ENCODE assay signal across 8 mouse cellular contexts in genomic region chr9:65844421-65845165, GRCm38 (mm10). TPM values are rescaled to one million over a fixed set of nuclear protein-coding genes. Genes with fewer than 3 reads are reported as not detected.
DNase-seq lines count a peak whose midpoint lies in the region; ATAC-seq lines count a peak whose summit lies in the region.

No protein-coding gene starts in this region.

- H3K9ac ChIP-seq in midbrain, embryonic 13.5 days (replicated peaks), result no peak overlapping the region
- no peak overlapping the region for H3K9ac ChIP-seq in midbrain, embryonic 16.5 days (ENCODE audit: low read depth, low read length)
- H3K9ac ChIP-seq in neural tube, embryonic 12.5 days, result no peak overlapping the region

- peak overlapping the region; percentile 26; the same call in 1 of the 2 replicates for H3K27ac ChIP-seq in midbrain, embryonic 13.5 days
- H3K27ac ChIP-seq in midbrain, embryonic 16.5 days (ENCODE audit: low read length), result no peak overlapping the region
- H3K27ac ChIP-seq in neural tube, embryonic 12.5 days, result 0 out of 2 replicates have a peak overlapping the region, but pooled peaks have one; percentile 17

- peaks cover 3% of the 10 kb centered on the region; the same call in 1 of the 2 replicates for H3K36me3 ChIP-seq in midbrain, embryonic 13.5 days
- H3K36me3 ChIP-seq in midbrain, embryonic 16.5 days (ENCODE audit: control insufficient read depth, insufficient read depth, low read length), result no peaks in the 10 kb centered on the region
- H3K36me3 ChIP-seq in neural tube, embryonic 12.5 days, result no peaks in the 10 kb centered on the region; the same call in 1 of the 2 replicates

- no peak overlapping the region for H3K4me3 ChIP-seq in midbrain, embryonic 13.5 days (replicated peaks)
- no peak overlapping the region for H3K4me3 ChIP-seq in midbrain, embryonic 16.5 days (ENCODE audit: low read depth, low read length)
- H3K4me3 ChIP-seq in neural tube, embryonic 12.5 days, result no peak overlapping the region

- peaks cover 23% of the 10 kb centered on the region for H3K4me1 ChIP-seq in midbrain, embryonic 13.5 days (replicated peaks)
- no peaks in the 10 kb centered on the region; the same call in 1 of the 2 replicates for H3K4me1 ChIP-seq in midbrain, embryonic 16.5 days (ENCODE audit: control insufficient read depth, insufficient read depth, low read length)
- H3K4me1 ChIP-seq in neural tube, embryonic 12.5 days, result peaks cover 22% of the 10 kb centered on the region

- no peak overlapping the region for H3K4me2 ChIP-seq in midbrain, embryonic 13.5 days (replicated peaks)
- H3K4me2 ChIP-seq in midbrain, embryonic 16.5 days (ENCODE audit: low read length), result no peak overlapping the region
- no peak overlapping the region for H3K4me2 ChIP-seq in neural tube, embryonic 12.5 days (replicated peaks)

- no peaks in the 10 kb centered on the region for H3K27me3 ChIP-seq in midbrain, embryonic 13.5 days
- H3K27me3 ChIP-seq in midbrain, embryonic 16.5 days (ENCODE audit: control insufficient read depth, insufficient read depth, low read depth, low read length), result no peaks in the 10 kb centered on the region
- H3K27me3 ChIP-seq in neural tube, embryonic 12.5 days (replicated peaks), result no peaks in the 10 kb centered on the region

- no peaks in the 10 kb centered on the region for H3K9me3 ChIP-seq in midbrain, embryonic 13.5 days
- no peaks in the 10 kb centered on the region for H3K9me3 ChIP-seq in midbrain, embryonic 16.5 days (replicated peaks; ENCODE audit: control insufficient read depth, low read length, poor library complexity, severe bottlenecking)
- H3K9me3 ChIP-seq in neural tube, embryonic 12.5 days, result no peaks in the 10 kb centered on the region

- DNase-seq in cerebellum, postnatal 10 days, result peak; percentile 43 to 60
- DNase-seq in cerebellum, adult 11 months, result no peak
- peak; percentile 57 for DNase-seq in kidney, postnatal 10 days
- no peak for DNase-seq in B cell, adult 2 months
- no peak for DNase-seq in thymus, adult 18-20 months

- 54% methylated on average over 7 of the region's 7 CpGs for WGBS in midbrain, embryonic 13.5 days
- WGBS in midbrain, embryonic 16.5 days, result 49% methylated on average over 7 of the region's 7 CpGs
- WGBS in neural tube, embryonic 12.5 days, result 41% methylated on average over 7 of the region's 7 CpGs

- ATAC-seq in midbrain, embryonic 13.5 days, result no peak
- ATAC-seq in midbrain, embryonic 16.5 days, result no peak
- no peak for ATAC-seq in neural tube, embryonic 12.5 days (ENCODE audit: low FRiP score, low read depth)

RNA-seq across cellular contexts. Expression of gene Zfp609, which starts 17.2 kb away (rescaled TPM):
- polyA plus RNA-seq in midbrain, embryonic 13.5 days (2015; fragmentation: Nextera tagmentation; extraction: Ambion mirVana), result 9.9 and 10.5 TPM in 2 replicates
- polyA plus RNA-seq in midbrain, embryonic 16.5 days (2015; fragmentation: Nextera tagmentation; extraction: Ambion mirVana), result 6.6 and 6.8 TPM in 2 replicates
- polyA plus RNA-seq in neural tube, embryonic 12.5 days (2016; fragmentation: Nextera tagmentation; extraction: Ambion mirVana), result 12.1 and 12.8 TPM in 2 replicates

RNA-seq across cellular contexts. Expression of gene Pclaf, which starts 45.4 kb away (rescaled TPM):
- polyA plus RNA-seq in midbrain, embryonic 13.5 days (2015; fragmentation: Nextera tagmentation; extraction: Ambion mirVana), result 62.0 and 72.5 TPM in 2 replicates
- 13.7 and 17.6 TPM in 2 replicates for polyA plus RNA-seq in midbrain, embryonic 16.5 days (2015; fragmentation: Nextera tagmentation; extraction: Ambion mirVana)
- 125 and 146 TPM in 2 replicates for polyA plus RNA-seq in neural tube, embryonic 12.5 days (2016; fragmentation: Nextera tagmentation; extraction: Ambion mirVana)

Comparison
In these comparisons a context has a peak if more than half of its experiments do, and no peak if none do; other contexts are left out.
1. DNase-seq: peak in cerebellum, postnatal 10 days (2 of 2) and kidney, postnatal 10 days (single experiment); none in cerebellum, adult 11 months (single experiment), B cell, adult 2 months (0 of 2) and thymus, adult 18-20 months (0 of 2).